In the genomic region with DNA sequence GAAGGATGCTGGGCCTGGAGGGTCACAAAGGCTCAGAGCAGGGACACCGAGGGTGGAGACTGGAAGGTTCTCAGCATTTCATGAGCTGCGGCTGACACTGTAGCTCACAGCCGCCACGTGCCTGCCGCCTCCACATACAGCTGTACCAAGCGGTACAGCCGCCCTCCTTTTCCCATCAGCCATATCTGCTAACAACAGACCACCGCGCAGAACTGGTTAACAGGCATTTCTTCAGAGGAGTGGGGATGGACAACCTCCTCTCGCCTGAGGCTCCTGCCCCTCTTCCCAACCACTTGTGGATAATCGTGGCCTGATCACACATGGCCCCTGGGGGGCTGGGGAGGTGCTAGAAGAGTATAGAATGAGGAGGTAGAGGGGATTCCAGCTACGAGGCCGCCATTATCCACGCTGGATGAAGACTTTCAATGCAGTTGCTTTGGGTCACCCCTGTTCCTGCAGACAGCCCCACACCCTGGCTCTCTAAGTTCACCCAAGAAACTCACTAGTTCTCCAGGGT, we compare ENCODE assay signal across 29 mouse cellular contexts. TPM values are rescaled to one million over a fixed set of nuclear protein-coding genes. Genes with fewer than 3 reads are reported as not detected.
DNase-seq lines count a peak whose midpoint lies in the region; ATAC-seq and TF ChIP-seq lines count a peak whose summit lies in the region.
"Had no signal": no experiment of that assay in that cellular context is flagged by ENCODE, and none has a peak within 500 bp of the region (broad histone marks: within the 10 kb centered on the region; RNA-seq: fewer than 3 reads in every experiment).

No protein-coding gene starts in this region.

- ATAC-seq in forebrain, embryonic 11.5 days (replicated peaks; ENCODE audit: low FRiP score): no peak
- no peak for ATAC-seq in liver, postnatal 0 days
- ATAC-seq: forebrain, embryonic 15.5 days; hindbrain, postnatal 0 days; intestine, postnatal 0 days; midbrain, embryonic 13.5 days had no signal

- peaks cover 28% of the 10 kb centered on the region for H3K27me3 ChIP-seq in E14TG2a.4 (ENCODE audit: insufficient read depth, low read length)
- H3K27me3 ChIP-seq in forebrain, embryonic 11.5 days (ENCODE audit: control insufficient read depth, insufficient read depth, low read length): no peaks in the 10 kb centered on the region
- no peaks in the 10 kb centered on the region for H3K27me3 ChIP-seq in liver, postnatal 0 days (ENCODE audit: insufficient read depth, low read length)
- H3K27me3 ChIP-seq: embryonic facial prominence, embryonic 15.5 days; forebrain, embryonic 15.5 days; heart, embryonic 15.5 days; hindbrain, embryonic 12.5 days; limb, embryonic 12.5 days; liver, embryonic 15.5 days; lung, embryonic 15.5 days; midbrain, embryonic 13.5 days; neural tube, embryonic 13.5 days had no signal

- WGBS in bone marrow, adult 2 months: 80% methylated on average over 14 of the region's 14 CpGs
- 83% methylated on average over 14 of the region's 14 CpGs for WGBS in forebrain, embryonic 11.5 days
- WGBS in liver, postnatal 0 days (ENCODE audit: insufficient replicate concordance): 76% methylated on average over 14 of the region's 14 CpGs

- TF ChIP-seq CTCF in E14TG2a.4 (conservative IDR thresholded peaks at IDR 0.05; ENCODE audit: low read length): peak; percentile 22
- no peak for TF ChIP-seq CTCF in bone marrow, adult 2 months (IDR thresholded peaks at IDR 0.05; ENCODE audit: control insufficient read depth, insufficient read depth, low read length)
- TF ChIP-seq CTCF in liver, postnatal 0 days (IDR thresholded peaks at IDR 0.05; ENCODE audit: low read depth): no peak

- TF ChIP-seq EP300 in liver, postnatal 0 days (IDR thresholded peaks at IDR 0.05; ENCODE audit: low read depth): no peak

- no peaks in the 10 kb centered on the region for H3K9me3 ChIP-seq in E14TG2a.4 (ENCODE audit: low read length)
- no peaks in the 10 kb centered on the region for H3K9me3 ChIP-seq in forebrain, embryonic 11.5 days (ENCODE audit: control insufficient read depth, low read length)
- H3K9me3 ChIP-seq in liver, postnatal 0 days (ENCODE audit: low read length): no peaks in the 10 kb centered on the region
- H3K9me3 ChIP-seq: embryonic facial prominence, embryonic 10.5 days; embryonic facial prominence, embryonic 15.5 days; forebrain, embryonic 15.5 days; heart, embryonic 10.5 days; heart, embryonic 15.5 days; hindbrain, embryonic 12.5 days; limb, embryonic 12.5 days; liver, embryonic 15.5 days; lung, embryonic 15.5 days; midbrain, embryonic 13.5 days; neural tube, embryonic 13.5 days had no signal

- DNase-seq in thymus, postnatal 14 days: peak; percentile 24
- DNase-seq in thymus, adult 18-20 months: no peak
- no peak for DNase-seq in forebrain, embryonic 11.5 days (ENCODE audit: low spot score)
- no peak for DNase-seq in kidney, postnatal 14 days
- DNase-seq in liver, postnatal 0 days: no peak
- DNase-seq: adrenal gland, postnatal 14 days; cerebellum, adult 2 months; cerebellum, postnatal 14 days; gastrocnemius, postnatal 25 days; heart, adult 11 months; heart, postnatal 36 days; kidney, postnatal 25 days had no signal

- TF ChIP-seq POLR2A in bone marrow, adult 2 months (IDR thresholded peaks at IDR 0.05; ENCODE audit: borderline replicate concordance, control insufficient read depth, low read depth, low read length): no peak

- H3K36me3 ChIP-seq in E14TG2a.4 (ENCODE audit: insufficient read depth, low read length): no peaks in the 10 kb centered on the region
- no peaks in the 10 kb centered on the region for H3K36me3 ChIP-seq in forebrain, embryonic 11.5 days (ENCODE audit: control insufficient read depth, insufficient read depth, low read length)
- H3K36me3 ChIP-seq in liver, postnatal 0 days (replicated peaks; ENCODE audit: insufficient read depth, low read length): no peaks in the 10 kb centered on the region
- H3K36me3 ChIP-seq: embryonic facial prominence, embryonic 10.5 days; embryonic facial prominence, embryonic 15.5 days; forebrain, embryonic 15.5 days; heart, embryonic 10.5 days; heart, embryonic 15.5 days; hindbrain, embryonic 12.5 days; limb, embryonic 12.5 days; liver, embryonic 15.5 days; lung, embryonic 15.5 days; midbrain, embryonic 13.5 days; neural tube, embryonic 13.5 days had no signal

- no peak overlapping the region for H3K4me2 ChIP-seq in forebrain, embryonic 11.5 days (ENCODE audit: low read depth, low read length, severe bottlenecking)
- H3K4me2 ChIP-seq in liver, postnatal 0 days (ENCODE audit: low read depth, low read length): no peak overlapping the region
- H3K4me2 ChIP-seq: embryonic facial prominence, embryonic 15.5 days; forebrain, embryonic 15.5 days; heart, embryonic 15.5 days; hindbrain, embryonic 12.5 days; limb, embryonic 12.5 days; liver, embryonic 15.5 days; lung, embryonic 15.5 days; midbrain, embryonic 13.5 days; neural tube, embryonic 13.5 days had no signal

- no peak overlapping the region for H3K9ac ChIP-seq in forebrain, embryonic 11.5 days (ENCODE audit: low read length)
- no peak overlapping the region for H3K9ac ChIP-seq in liver, postnatal 0 days (replicated peaks)
- H3K9ac ChIP-seq: embryonic facial prominence, embryonic 15.5 days; forebrain, embryonic 15.5 days; heart, embryonic 15.5 days; hindbrain, embryonic 12.5 days; limb, embryonic 12.5 days; liver, embryonic 15.5 days; lung, embryonic 15.5 days; midbrain, embryonic 13.5 days; neural tube, embryonic 13.5 days had no signal

- H3K4me1 ChIP-seq in E14TG2a.4 (replicated peaks; ENCODE audit: low read depth, low read length): peaks cover 53% of the 10 kb centered on the region
- peaks cover 12% of the 10 kb centered on the region for H3K4me1 ChIP-seq in bone marrow, adult 2 months (ENCODE audit: control insufficient read depth, insufficient read depth, low read length)
- H3K4me1 ChIP-seq in forebrain, embryonic 11.5 days (replicated peaks; ENCODE audit: control insufficient read depth, insufficient read depth, low read length): no peaks in the 10 kb centered on the region
- peaks cover 3% of the 10 kb centered on the region; the same call in 1 of the 2 replicates for H3K4me1 ChIP-seq in liver, postnatal 0 days (ENCODE audit: insufficient read depth)
- H3K4me1 ChIP-seq: heart, embryonic 15.5 days; limb, embryonic 12.5 days; midbrain, embryonic 13.5 days had no signal

- H3K27ac ChIP-seq in bone marrow, adult 2 months (ENCODE audit: control insufficient read depth, insufficient read depth, low read depth, low read length, poor library complexity): peak overlapping the region; percentile 2; the same call in 1 of the 2 replicates
- H3K27ac ChIP-seq in forebrain, embryonic 11.5 days (ENCODE audit: low read depth, low read length): no peak overlapping the region
- H3K27ac ChIP-seq in liver, postnatal 0 days (ENCODE audit: low read depth): no peak overlapping the region
- H3K27ac ChIP-seq: embryonic facial prominence, embryonic 10.5 days; embryonic facial prominence, embryonic 15.5 days; forebrain, embryonic 15.5 days; heart, embryonic 10.5 days; heart, embryonic 15.5 days; hindbrain, embryonic 12.5 days; hindbrain, postnatal 0 days; left cerebral cortex, adult 2 months; limb, embryonic 12.5 days; liver, embryonic 15.5 days; lung, embryonic 15.5 days; midbrain, embryonic 13.5 days; neural tube, embryonic 13.5 days had no signal

- H3K4me3 ChIP-seq in E14TG2a.4 (replicated peaks; ENCODE audit: low read length): peak overlapping the region; percentile 29; the same call in 1 of the 2 replicates
- H3K4me3 ChIP-seq in bone marrow, adult 2 months (replicated peaks; ENCODE audit: control insufficient read depth, low read depth, low read length): no peak overlapping the region
- no peak overlapping the region for H3K4me3 ChIP-seq in forebrain, embryonic 11.5 days (ENCODE audit: low read depth, low read length)
- no peak overlapping the region for H3K4me3 ChIP-seq in liver, postnatal 0 days (ENCODE audit: low read depth, low read length)
- H3K4me3 ChIP-seq: embryonic facial prominence, embryonic 10.5 days; embryonic facial prominence, embryonic 15.5 days; forebrain, embryonic 15.5 days; heart, embryonic 10.5 days; heart, embryonic 15.5 days; hindbrain, embryonic 12.5 days; left cerebral cortex, adult 2 months; limb, embryonic 12.5 days; liver, embryonic 15.5 days; lung, embryonic 15.5 days; midbrain, embryonic 13.5 days; neural tube, embryonic 13.5 days had no signal

RNA-seq across cellular contexts. Expression of a gene that starts 4.3 kb away (rescaled TPM):
- polyA plus RNA-seq in bone marrow, adult 2 months (2011; ENCODE audit: insufficient read depth, insufficient read length, low replicate concordance, missing spikeins): 49.8 and 105 TPM in 2 replicates
- 1.9 and 2.0 TPM in 2 replicates for polyA plus RNA-seq in forebrain, embryonic 11.5 days (2014; fragmentation: Nextera tagmentation; extraction: Ambion mirVana)
- polyA plus RNA-seq in liver, postnatal 0 days (2015; fragmentation: Nextera tagmentation; extraction: Ambion mirVana): 11.5 and 13.3 TPM in 2 replicates

RNA-seq across cellular contexts. Expression of a gene that starts 19.9 kb away (rescaled TPM):
- polyA plus RNA-seq in bone marrow, adult 2 months (2011; ENCODE audit: insufficient read depth, insufficient read length, low replicate concordance, missing spikeins): 94.5 and 156 TPM in 2 replicates
- 5.7 and 9.4 TPM in 2 replicates for polyA plus RNA-seq in forebrain, embryonic 11.5 days (2014; fragmentation: Nextera tagmentation; extraction: Ambion mirVana)
- 120 and 127 TPM in 2 replicates for polyA plus RNA-seq in liver, postnatal 0 days (2015; fragmentation: Nextera tagmentation; extraction: Ambion mirVana)

RNA-seq across cellular contexts. Expression of a gene that starts 48.0 kb away (rescaled TPM):
- not detected in 2 replicates for polyA plus RNA-seq in bone marrow, adult 2 months (2011; ENCODE audit: insufficient read depth, insufficient read length, low replicate concordance, missing spikeins)
- 0.09 TPM in 1 of 2 replicates, not detected in the other for polyA plus RNA-seq in forebrain, embryonic 11.5 days (2014; fragmentation: Nextera tagmentation; extraction: Ambion mirVana)
- polyA plus RNA-seq in liver, postnatal 0 days (2015; fragmentation: Nextera tagmentation; extraction: Ambion mirVana): not detected in 2 replicates
- polyA plus RNA-seq: embryonic facial prominence, embryonic 10.5 days; embryonic facial prominence, embryonic 15.5 days; heart, embryonic 10.5 days; liver, adult 2 months; liver, embryonic 15.5 days; lung, embryonic 15.5 days had no signal
